ENCODE assay signal across 9 mouse cellular contexts in the genomic region with DNA sequence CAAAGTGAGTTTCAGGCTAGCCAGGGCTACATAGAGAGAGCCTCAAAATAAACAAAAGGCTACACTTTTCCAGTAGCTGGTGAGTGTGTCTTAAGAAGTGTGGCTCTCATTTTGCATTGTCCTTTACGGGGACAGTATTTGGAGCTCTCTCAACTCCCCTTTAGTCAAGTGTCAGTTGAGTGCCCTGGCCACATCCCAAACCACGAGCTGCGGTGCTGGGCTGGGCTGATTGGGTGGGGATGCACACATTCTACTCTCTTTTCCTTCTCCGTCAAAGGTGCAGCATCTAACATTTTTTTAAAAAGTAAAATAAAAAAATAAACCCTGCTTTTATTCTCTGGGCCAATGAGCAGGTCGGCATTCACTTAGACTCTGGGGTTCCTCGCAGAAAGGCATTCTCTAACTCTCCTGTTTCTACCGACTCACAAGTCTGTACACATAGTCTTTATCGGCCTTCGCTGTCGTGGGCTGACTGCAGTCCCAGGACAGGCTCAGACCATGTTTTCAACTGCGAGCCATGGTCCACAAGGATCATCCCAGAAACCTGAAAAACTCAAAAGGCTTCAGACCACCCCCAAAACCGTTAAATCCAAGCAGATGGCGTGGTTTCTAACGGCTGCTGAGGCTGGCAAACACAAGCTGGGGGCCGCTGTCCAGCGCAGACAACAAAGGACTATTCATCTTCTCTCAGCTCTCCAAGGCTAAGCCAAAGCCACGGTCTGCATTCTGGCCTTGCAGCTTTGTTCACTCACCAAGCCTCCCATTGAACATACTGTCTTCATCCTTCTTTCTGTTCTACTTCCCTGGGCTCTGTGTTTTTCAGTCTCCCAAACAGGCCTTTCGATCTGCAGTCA.
DNase-seq lines count a peak whose midpoint lies in the region; ATAC-seq and TF ChIP-seq lines count a peak whose summit lies in the region.
"Had no signal": no experiment of that assay in that cellular context is flagged by ENCODE, and none has a peak within 500 bp of the region (broad histone marks: within the 10 kb centered on the region; RNA-seq: fewer than 3 reads in every experiment).

No protein-coding gene starts in this region.

- peaks cover 18% of the 10 kb centered on the region for H3K4me1 ChIP-seq in hindbrain, embryonic 15.5 days (replicated peaks)
- H3K4me1 ChIP-seq in midbrain, postnatal 0 days (ENCODE audit: insufficient read depth, low read length) = no peaks in the 10 kb centered on the region

- ATAC-seq in hindbrain, embryonic 15.5 days (ENCODE audit: low FRiP score, low read depth) = peak; percentile 68
- ATAC-seq in midbrain, postnatal 0 days (ENCODE audit: low FRiP score) = peak; percentile 72
- ATAC-seq in megakaryocyte, adult 5-6 weeks (ENCODE audit: poor library complexity, severe bottlenecking) = no peak

- H3K27ac ChIP-seq in hindbrain, embryonic 15.5 days (replicated peaks) = peak overlapping the region; percentile 59
- H3K27ac ChIP-seq in midbrain, postnatal 0 days (ENCODE audit: low read depth, low read length) = no peak overlapping the region
- H3K27ac ChIP-seq: limb, embryonic 13.5 days had no signal

- no peak overlapping the region for H3K9ac ChIP-seq in hindbrain, embryonic 15.5 days
- no peak overlapping the region for H3K9ac ChIP-seq in midbrain, postnatal 0 days (replicated peaks; ENCODE audit: low read length, poor library complexity, severe bottlenecking)
- H3K9ac ChIP-seq: limb, embryonic 13.5 days had no signal

- TF ChIP-seq CTCF in midbrain, postnatal 0 days (IDR thresholded peaks at IDR 0.05) = no peak

- H3K36me3 ChIP-seq in hindbrain, embryonic 15.5 days = no peaks in the 10 kb centered on the region
- no peaks in the 10 kb centered on the region for H3K36me3 ChIP-seq in midbrain, postnatal 0 days (ENCODE audit: insufficient read depth, low read length)
- H3K36me3 ChIP-seq: limb, embryonic 13.5 days had no signal

- H3K27me3 ChIP-seq in hindbrain, embryonic 15.5 days = no peaks in the 10 kb centered on the region
- no peaks in the 10 kb centered on the region for H3K27me3 ChIP-seq in midbrain, postnatal 0 days (ENCODE audit: insufficient read depth, low read length)
- H3K27me3 ChIP-seq: limb, embryonic 13.5 days had no signal

- DNase-seq in heart, postnatal 4 days = peak; percentile 42
- no peak for DNase-seq in heart, adult 18-20 months
- peak; percentile 70 for DNase-seq in embryo, embryonic 10 days (ENCODE audit: low spot score)
- peak; percentile 84 for DNase-seq in midbrain, postnatal 0 days (ENCODE audit: low spot score)
- no peak for DNase-seq in kidney, adult 9 months
- no peak for DNase-seq in gastrocnemius, adult 18-20 months (ENCODE audit: low spot score)

- H3K4me3 ChIP-seq in hindbrain, embryonic 15.5 days = no peak overlapping the region
- H3K4me3 ChIP-seq in midbrain, postnatal 0 days (ENCODE audit: low read depth, low read length) = no peak overlapping the region
- H3K4me3 ChIP-seq: limb, embryonic 13.5 days had no signal

- H3K9me3 ChIP-seq in hindbrain, embryonic 15.5 days = no peaks in the 10 kb centered on the region
- H3K9me3 ChIP-seq in midbrain, postnatal 0 days (ENCODE audit: low read length) = no peaks in the 10 kb centered on the region
- H3K9me3 ChIP-seq: limb, embryonic 13.5 days had no signal

- 26% methylated on average over 18 of the region's 18 CpGs for WGBS in hindbrain, embryonic 15.5 days
- 29% methylated on average over 18 of the region's 18 CpGs for whole genome bisulfite sequencing in midbrain, postnatal 0 days

- no peak overlapping the region for H3K4me2 ChIP-seq in hindbrain, embryonic 15.5 days
- no peak overlapping the region for H3K4me2 ChIP-seq in midbrain, postnatal 0 days (ENCODE audit: low read depth, low read length, poor library complexity, severe bottlenecking)
- H3K4me2 ChIP-seq: limb, embryonic 13.5 days had no signal

Comparison
In these comparisons a context has a peak if more than half of its experiments do, and no peak if none do; other contexts are left out.
1. DNase-seq: peak in heart, postnatal 4 days (single experiment), embryo, embryonic 10 days (single experiment) and midbrain, postnatal 0 days (single experiment); none in heart, adult 18-20 months (0 of 2), kidney, adult 9 months (single experiment) and gastrocnemius, adult 18-20 months (single experiment).